15 mouse cellular contexts compared by ENCODE assay signal in the genomic region with DNA sequence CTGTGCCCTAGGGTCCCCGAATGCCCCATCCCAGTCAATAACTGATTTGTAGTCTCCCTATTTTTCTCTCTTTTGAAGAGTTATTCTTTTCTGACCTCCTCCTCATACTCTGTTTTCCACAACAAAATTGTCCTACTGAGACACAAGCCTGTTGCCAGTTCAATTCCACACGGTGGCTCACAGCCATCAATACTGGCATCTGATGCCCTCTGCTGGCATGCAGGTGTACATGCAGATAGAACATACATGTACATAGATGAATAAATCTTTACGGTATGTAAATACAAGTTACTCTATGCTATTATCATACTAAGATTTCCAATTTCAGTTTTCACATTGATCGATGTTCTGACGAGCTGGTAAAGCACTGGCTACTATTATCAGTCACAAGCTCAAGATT. TPM values are rescaled to one million over a fixed set of nuclear protein-coding genes. Genes with fewer than 3 reads are reported as not detected.
DNase-seq lines count a peak whose midpoint lies in the region; ATAC-seq and TF ChIP-seq lines count a peak whose summit lies in the region.
"Had no signal": no experiment of that assay in that cellular context is flagged by ENCODE, and none has a peak within 500 bp of the region (broad histone marks: within the 10 kb centered on the region; RNA-seq: fewer than 3 reads in every experiment).

No protein-coding gene starts in this region.

- TF ChIP-seq EP300 in CH12.LX (IDR thresholded peaks at IDR 0.05; ENCODE audit: low read length): no peak

- TF ChIP-seq CTCF in layer of hippocampus, adult 2 months (conservative IDR thresholded peaks at IDR 0.05): peak; percentile 66
- peak; percentile 69 to 88 for TF ChIP-seq CTCF in CH12.LX (conservative IDR thresholded peaks at IDR 0.05 in 1 of 2, IDR thresholded peaks at IDR 0.05 in 1 of 2; ENCODE audit: low read depth in 2 of 2, low read length in 2 of 2)

- H3K9ac ChIP-seq in CH12.LX (ENCODE audit: insufficient read depth, low read depth): no peak overlapping the region
- H3K9ac ChIP-seq: heart, embryonic 13.5 days; hindbrain, embryonic 15.5 days had no signal

- peak; percentile 47 to 48 for DNase-seq in cerebellum, postnatal 10 days
- DNase-seq in cerebellum, adult 8-10 months: no peak
- no peak for DNase-seq in layer of hippocampus, adult 2 months (ENCODE audit: low spot score in 2 of 2)
- DNase-seq in layer of hippocampus, postnatal 25 days (ENCODE audit: extremely low spot score in 1 of 2, low spot score in 1 of 2): no peak
- DNase-seq in CH12.LX (ENCODE audit: extremely low read depth): peak; percentile 37
- no peak for DNase-seq in ovary, adult 18-20 months (ENCODE audit: low spot score)
- DNase-seq in T-cell, adult 2 months (ENCODE audit: low spot score): no peak
- DNase-seq: left cerebral cortex, postnatal 4 days; lung, postnatal 4 days; thymus, postnatal 25 days had no signal

- H3K36me3 ChIP-seq in CH12.LX (replicated peaks in 1 of 2; ENCODE audit: control insufficient read depth in 1 of 2, insufficient read depth in 1 of 2, low read length in 1 of 2): no peaks in the 10 kb centered on the region
- H3K36me3 ChIP-seq: heart, embryonic 13.5 days; hindbrain, embryonic 15.5 days had no signal

- H3K4me2 ChIP-seq in CH12.LX (ENCODE audit: insufficient read depth, low read depth, poor library complexity, severe bottlenecking): no peak overlapping the region
- H3K4me2 ChIP-seq: heart, embryonic 13.5 days; hindbrain, embryonic 15.5 days had no signal

- H3K27me3 ChIP-seq in CH12.LX (replicated peaks): peaks cover 22% of the 10 kb centered on the region
- H3K27me3 ChIP-seq: hindbrain, embryonic 15.5 days had no signal

- TF ChIP-seq POLR2A in CH12.LX (IDR thresholded peaks at IDR 0.05; ENCODE audit: low read depth, low read length): no peak

- ATAC-seq in common myeloid progenitor, adult 5-6 weeks (replicated peaks; ENCODE audit: low read depth, poor library complexity, severe bottlenecking): peak; percentile 56; the same call in 1 of the 2 replicates

- H3K27ac ChIP-seq in layer of hippocampus, adult 2 months: no peak overlapping the region
- H3K27ac ChIP-seq in CH12.LX (ENCODE audit: insufficient read depth, low read depth): no peak overlapping the region
- H3K27ac ChIP-seq: heart, embryonic 13.5 days; hindbrain, embryonic 15.5 days had no signal

- H3K4me1 ChIP-seq in CH12.LX (ENCODE audit: control insufficient read depth in 1 of 2, insufficient read depth in 2 of 2): no peaks in the 10 kb centered on the region
- H3K4me1 ChIP-seq: heart, embryonic 13.5 days; hindbrain, embryonic 15.5 days had no signal

- dilution Hi-C loops in CH12.LX (cut with MboI; ENCODE audit: extremely low pct_ligation_motif_present, extremely low pct_unique_long_range_greater_than_20kb, low sequenced_read_pairs): no loop called here

- in situ Hi-C loops in CH12.LX (cut with MboI; ENCODE audit: low pct_ligation_motif_present, low pct_unique_long_range_greater_than_20kb, low sequenced_read_pairs): no loop called here

- no peak overlapping the region for H3K4me3 ChIP-seq in layer of hippocampus, adult 2 months
- no peak overlapping the region for H3K4me3 ChIP-seq in CH12.LX (replicated peaks in 1 of 3; ENCODE audit: low read depth in 2 of 3, low read length in 2 of 3, poor library complexity in 1 of 3)
- H3K4me3 ChIP-seq: heart, embryonic 13.5 days; hindbrain, embryonic 15.5 days had no signal

- H3K9me3 ChIP-seq in CH12.LX (replicated peaks; ENCODE audit: low read length): peaks cover 11% of the 10 kb centered on the region

- H3K79me2 ChIP-seq in CH12.LX (replicated peaks; ENCODE audit: control insufficient read depth, extremely low read depth, insufficient read depth, poor library complexity, severe bottlenecking): no peaks in the 10 kb centered on the region

- peak; percentile 74 for TF ChIP-seq RAD21 in CH12.LX (IDR thresholded peaks at IDR 0.05; ENCODE audit: low read depth, low read length)

TF ChIP-seq in CH12.LX, 34 proteins besides CTCF, POLR2A, EP300 and RAD21:
- TF ChIP-seq CHD2 (IDR thresholded peaks at IDR 0.05; ENCODE audit: low read length) (no peak), MAX (IDR thresholded peaks at IDR 0.05; ENCODE audit: low read length) (no peak), IRF4 (IDR thresholded peaks at IDR 0.05; ENCODE audit: low read depth, low read length) (no peak), ZKSCAN1 (IDR thresholded peaks at IDR 0.05; ENCODE audit: borderline replicate concordance, low read depth, low read length) (no peak), MAZ (IDR thresholded peaks at IDR 0.05; ENCODE audit: low read depth, low read length) (no peak), RCOR1 (conservative IDR thresholded peaks at IDR 0.05; ENCODE audit: low read depth, low read length) (no peak), SMC3 (IDR thresholded peaks at IDR 0.05; ENCODE audit: low read depth, low read length) (peak; percentile 74), MAFK (IDR thresholded peaks at IDR 0.05; ENCODE audit: insufficient replicate concordance, low read length) (no peak), ZC3H11A (IDR thresholded peaks at IDR 0.05; ENCODE audit: low read depth, low read length) (peak; percentile 13; the same call in 1 of the 2 replicates), MYC (IDR thresholded peaks at IDR 0.05; ENCODE audit: low read depth, low read length) (0 out of 2 replicates have a peak, but pooled peaks have one; percentile 46), USF2 (conservative IDR thresholded peaks at IDR 0.05; ENCODE audit: low read depth, low read length) (no peak)

RNA-seq across cellular contexts. Expression of a gene that starts 12.0 kb away (rescaled TPM):
- total RNA-seq in layer of hippocampus, adult 2 months (2021): 10 to 100 TPM; 16.8 to 19.0 TPM
- 10 to 100 TPM; 18.1 to 19.7 TPM for total RNA-seq in layer of hippocampus, postnatal 25 days (2021)
- 10.8 and 11.1 TPM in 2 replicates for total RNA-seq in CH12.LX (2012; rRNA removed)
- total RNA-seq in CH12.LX (2014; rRNA removed): 7.8 and 8.0 TPM in 2 replicates
- 9.8 and 11.7 TPM in 2 replicates for polyA plus RNA-seq in CH12.LX (2012; ENCODE audit: insufficient read length, low read depth)
- not detected in 2 replicates for total RNA-seq in common myeloid progenitor, adult 5-6 weeks (2017)

RNA-seq across cellular contexts. Expression of a gene that starts 40.6 kb away (rescaled TPM):
- total RNA-seq in layer of hippocampus, adult 2 months (2021): 100 to 1,000 TPM in 1 of 2 experiments, 10 to 100 TPM in 1; 98.8 to 108 TPM
- total RNA-seq in layer of hippocampus, postnatal 25 days (2021): 100 to 1,000 TPM; 101 to 104 TPM
- total RNA-seq in CH12.LX (2012; rRNA removed) (2.4 and 4.5 TPM in 2 replicates), CH12.LX (2014; rRNA removed) (0.90 and 1.5 TPM in 2 replicates)
- polyA plus RNA-seq in CH12.LX (2012; ENCODE audit: insufficient read length, low read depth): 1.7 and 3.1 TPM in 2 replicates
- 11.1 and 14.2 TPM in 2 replicates for total RNA-seq in common myeloid progenitor, adult 5-6 weeks (2017)

RNA-seq across cellular contexts. Expression of a gene that starts 43.2 kb away (rescaled TPM):
- 1 to 10 TPM; 2.3 to 4.6 TPM for total RNA-seq in layer of hippocampus, adult 2 months (2021)
- 1 to 10 TPM; 3.5 to 3.6 TPM for total RNA-seq in layer of hippocampus, postnatal 25 days (2021)
- total RNA-seq in CH12.LX (2012; rRNA removed): not detected in 2 replicates
- not detected in 2 replicates for total RNA-seq in CH12.LX (2014; rRNA removed)
- polyA plus RNA-seq in CH12.LX (2012; ENCODE audit: insufficient read length, low read depth): not detected in 2 replicates
- total RNA-seq in common myeloid progenitor, adult 5-6 weeks (2017): not detected in 2 replicates
- total RNA-seq: neutrophil, adult 5-6 weeks had no signal
- polyA plus RNA-seq: C2C12; heart, embryonic 13.5 days; hindbrain, embryonic 15.5 days had no signal

Comparison
In these comparisons a context has a peak if more than half of its experiments do, and no peak if none do; other contexts are left out.
1. DNase-seq: peak in cerebellum, postnatal 10 days (2 of 2) and CH12.LX (single experiment); none in cerebellum, adult 8-10 months (single experiment), layer of hippocampus, adult 2 months (0 of 2), layer of hippocampus, postnatal 25 days (0 of 2), ovary, adult 18-20 months (single experiment) and T-cell, adult 2 months (single experiment).